Mouse (Mus musculus) lung, postnatal 36 days (tissue): ENCODE measurements around the gene Pon1.
"Not testable (repeated sequence)": the region's sequence is repeated elsewhere in the genome, so short reads cannot be mapped to it uniquely, and the experiment has no call there.

Experiments
- DNase-seq: peaks from one replicate; pipeline ENCODE4 v3.0.0; 2022; ENCODE audit warnings: mixed read lengths

Pon1 gene

GRCm38 (mm10) chr6:5193693-5194092 lies at the start of gene Pon1:
Gene Pon1, minus strand, starts transcription at chr6:5193946.
- DNase-seq = peak; percentile 61

DNA sequence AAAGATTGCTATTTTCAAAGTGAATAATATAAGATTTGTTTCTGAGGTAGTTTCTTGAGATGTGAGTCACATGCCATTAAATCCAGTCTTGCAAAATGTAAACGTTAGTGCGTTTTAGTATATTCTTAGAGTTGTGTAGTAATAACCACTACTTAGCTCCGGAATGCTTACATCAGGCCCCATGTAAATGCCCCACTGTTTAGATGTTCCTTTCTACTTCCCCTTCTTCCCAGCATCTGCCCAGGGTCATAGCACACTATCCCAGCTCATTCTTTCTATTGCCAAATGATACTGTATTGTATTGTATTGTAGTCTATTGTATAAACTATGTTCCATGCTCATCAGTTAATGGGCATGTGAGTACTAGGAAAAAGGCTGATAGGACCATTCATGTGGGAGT lies 45.1 kb upstream of the Pon1 start:
- DNase-seq = no peak

GRCm38 (mm10) chr6:5237510-5237909 lies 43.8 kb upstream of the Pon1 start:
- peak; percentile 82 for DNase-seq

DNA sequence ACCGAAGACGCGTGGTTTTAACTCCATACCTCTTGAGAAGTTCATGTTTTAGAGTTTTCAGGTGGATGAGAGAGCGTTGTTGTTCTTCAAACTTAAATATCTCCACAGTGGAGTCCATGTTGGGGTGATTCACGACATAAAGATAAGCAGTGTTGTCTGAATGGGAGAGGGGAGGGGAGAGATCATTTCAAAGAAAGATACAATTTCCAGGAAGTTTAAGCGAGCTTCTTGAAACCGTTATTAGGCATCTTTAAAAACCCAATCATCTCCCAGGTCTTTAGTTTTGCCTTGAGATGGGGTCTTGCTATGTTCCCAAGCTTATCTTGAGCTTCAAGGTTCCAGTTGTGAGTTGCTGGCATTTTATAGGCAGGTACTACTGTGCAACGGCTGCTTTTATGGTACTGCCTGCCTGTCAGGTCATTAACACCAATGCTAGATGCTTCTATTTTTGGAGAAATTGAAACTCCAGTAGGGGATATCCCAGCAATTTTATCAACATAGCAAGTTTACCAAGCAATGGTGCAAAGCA lies 43.2 kb upstream of the Pon1 start:
- DNase-seq = no peak

DNA sequence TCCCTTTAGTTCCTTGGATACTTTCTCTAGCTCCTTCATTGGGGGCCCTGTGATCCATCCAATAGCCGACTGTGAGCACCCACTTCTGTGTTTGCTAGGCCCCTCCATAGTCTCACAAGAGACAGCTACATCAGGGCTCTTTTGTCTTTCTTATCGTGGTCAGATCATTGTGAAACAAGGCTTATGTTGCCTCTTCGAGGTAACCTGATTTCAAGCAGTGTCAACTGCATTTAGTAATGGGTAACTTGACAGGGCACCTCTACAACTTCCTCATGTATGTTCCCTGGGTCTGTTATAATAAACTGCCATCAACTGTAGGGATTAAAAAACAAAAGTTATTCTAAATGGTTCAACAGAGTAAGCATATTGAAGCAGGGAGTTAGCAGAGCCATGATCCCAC lies 40.8 kb upstream of the Pon1 start:
- DNase-seq = no peak

GRCm38 (mm10) chr6:5233812-5234211 lies 40.1 kb upstream of the Pon1 start:
- peak; percentile 65 for DNase-seq

- DNase-seq = peak; percentile 39
Measured at GRCm38 (mm10) chr6:5232022-5232421, 38.3 kb upstream of the Pon1 start.

DNA sequence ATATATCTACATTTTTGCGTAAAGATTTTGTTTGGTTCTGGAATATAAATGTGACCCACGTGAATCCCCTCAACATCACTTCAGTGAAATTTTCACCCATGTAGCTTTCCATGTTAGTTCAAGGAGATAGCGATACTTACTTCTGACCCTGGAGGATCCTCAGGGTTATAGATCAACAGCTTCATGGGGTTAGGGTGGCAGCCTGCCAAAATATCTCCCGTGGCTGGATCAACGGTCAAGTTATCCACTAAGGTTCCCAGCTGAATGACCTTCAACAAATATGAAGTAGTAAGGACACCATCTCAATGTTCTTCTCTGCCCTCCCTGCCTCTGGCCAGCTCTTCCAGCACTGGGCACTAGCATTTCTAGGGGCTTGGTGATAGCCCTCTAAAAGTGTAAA lies 36.5 kb upstream of the Pon1 start:
- DNase-seq = no peak

DNA sequence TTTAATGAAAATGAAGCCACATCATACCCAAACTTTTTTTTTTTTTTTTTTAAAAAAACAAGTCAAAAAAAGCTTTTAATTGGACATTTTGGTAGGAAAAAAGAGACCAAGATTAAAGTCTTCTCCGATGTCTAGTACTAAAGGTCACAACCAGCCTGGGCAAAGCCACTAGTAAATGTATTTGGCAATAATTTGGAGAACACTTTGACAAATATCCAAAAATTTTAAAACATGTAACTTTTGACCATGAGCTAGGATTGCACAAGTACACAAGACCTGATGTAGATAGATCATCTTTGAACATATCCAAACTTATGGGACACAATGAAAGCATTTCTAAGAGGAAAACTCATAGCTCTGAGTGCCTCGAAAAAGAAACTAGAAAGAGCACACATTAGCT lies 29.8 kb upstream of the Pon1 start:
- DNase-seq = not testable (repeated sequence)

DNA sequence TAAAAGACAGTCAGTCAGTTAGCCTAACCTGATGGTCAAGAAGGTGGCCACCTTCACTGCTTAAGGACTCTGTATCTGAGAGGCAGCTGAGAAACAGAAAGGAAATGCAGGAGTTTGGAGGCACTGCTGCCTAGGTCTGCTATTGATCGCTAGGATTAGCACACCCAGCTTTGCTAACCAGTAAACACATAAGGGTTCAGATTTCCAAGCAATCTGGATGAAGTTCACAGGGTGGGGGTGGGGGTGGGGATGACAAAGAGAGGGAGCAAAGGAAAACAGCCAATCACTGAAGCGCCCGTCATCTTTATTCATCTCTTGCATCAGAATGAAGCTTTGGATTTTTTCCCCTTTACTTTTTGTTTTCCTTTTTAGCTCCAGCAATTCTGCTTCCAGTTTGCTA lies 28.3 kb upstream of the Pon1 start:
- DNase-seq = no peak

DNA sequence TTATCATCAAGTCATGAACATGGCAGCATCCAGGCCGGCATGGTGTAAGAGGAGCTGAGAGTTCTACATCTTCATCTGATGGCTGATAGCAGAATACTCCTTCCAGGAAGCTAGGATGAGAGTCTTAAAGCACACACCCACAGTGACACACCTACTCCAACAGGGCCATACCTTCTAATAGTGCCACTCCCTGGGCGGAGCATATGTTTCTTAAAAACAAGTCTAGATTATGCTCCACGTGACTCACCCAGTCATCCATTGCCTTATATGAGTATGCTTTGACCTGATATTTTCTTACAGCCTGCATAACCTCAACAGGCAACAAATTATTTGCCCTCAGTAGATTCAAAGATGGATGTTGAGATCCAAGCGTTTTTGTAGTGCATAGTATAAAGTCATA lies 24.4 kb upstream of the Pon1 start:
- DNase-seq = no peak

DNA sequence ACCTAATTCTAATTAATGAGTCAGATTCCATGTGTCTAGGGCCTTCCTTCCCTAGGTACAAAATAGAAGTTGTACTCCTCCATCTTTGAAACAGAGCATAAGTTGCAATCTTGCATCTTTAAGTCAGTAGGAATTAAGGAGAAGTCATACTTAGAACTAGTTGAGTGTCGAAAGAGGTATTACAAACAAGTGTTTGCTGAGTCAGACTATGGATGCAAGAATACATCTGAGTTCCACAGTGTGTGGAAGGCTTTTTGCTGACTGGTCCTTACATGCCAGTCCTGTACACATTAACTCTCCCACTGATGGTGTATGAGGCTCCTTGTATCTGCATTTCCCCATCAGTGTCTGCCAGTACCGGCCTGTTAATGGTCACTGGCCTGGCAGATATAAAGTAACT lies 14.1 kb upstream of the Pon1 start:
- peak; percentile 41 for DNase-seq

DNA sequence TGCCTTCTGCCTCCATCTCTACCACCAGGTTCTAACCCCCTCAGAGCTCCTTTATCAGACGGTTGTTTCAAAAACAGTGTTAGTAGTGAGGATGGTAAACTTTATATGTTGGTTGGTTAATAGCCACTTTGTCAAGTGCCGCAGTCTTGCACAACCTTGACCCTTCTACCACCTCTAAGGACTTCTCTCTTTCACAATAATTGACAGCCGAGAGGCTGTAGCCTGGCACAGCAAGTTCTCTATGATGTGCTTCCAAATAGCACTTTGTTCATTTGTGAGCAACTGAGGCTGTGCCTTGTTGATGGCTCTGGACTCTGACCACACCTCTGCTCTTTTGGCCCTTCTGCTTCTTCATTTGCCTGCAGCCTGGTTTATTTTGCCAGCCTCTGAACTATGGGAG lies 6.2 kb upstream of the Pon1 start:
- DNase-seq = peak; percentile 77

GRCm38 (mm10) chr6:5199376-5199905 lies 5.7 kb upstream of the Pon1 start:
- no peak for DNase-seq

- DNase-seq = peak; percentile 44
Measured at GRCm38 (mm10) chr6:5198590-5198989, 4.8 kb upstream of the Pon1 start.

DNA sequence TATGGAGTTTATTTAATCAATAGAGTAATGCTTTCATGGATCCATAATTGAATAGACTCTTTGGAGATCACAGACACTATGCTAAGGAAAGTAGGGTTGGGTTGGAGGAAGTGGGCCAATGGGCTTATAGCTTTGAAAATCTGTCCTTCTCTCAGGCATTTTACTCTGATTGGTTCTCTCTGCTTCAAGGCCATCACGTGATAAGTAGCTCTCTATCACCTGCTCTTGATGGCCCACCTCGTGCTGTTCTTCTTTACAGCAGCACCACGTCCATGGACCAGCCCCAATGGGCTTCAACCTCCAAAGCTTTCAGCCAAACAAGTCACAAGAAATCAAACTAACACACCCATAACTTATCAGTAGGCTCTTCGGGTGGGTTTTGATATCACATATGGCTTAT lies 3.0 kb downstream of the Pon1 start:
- DNase-seq = no peak

DNA sequence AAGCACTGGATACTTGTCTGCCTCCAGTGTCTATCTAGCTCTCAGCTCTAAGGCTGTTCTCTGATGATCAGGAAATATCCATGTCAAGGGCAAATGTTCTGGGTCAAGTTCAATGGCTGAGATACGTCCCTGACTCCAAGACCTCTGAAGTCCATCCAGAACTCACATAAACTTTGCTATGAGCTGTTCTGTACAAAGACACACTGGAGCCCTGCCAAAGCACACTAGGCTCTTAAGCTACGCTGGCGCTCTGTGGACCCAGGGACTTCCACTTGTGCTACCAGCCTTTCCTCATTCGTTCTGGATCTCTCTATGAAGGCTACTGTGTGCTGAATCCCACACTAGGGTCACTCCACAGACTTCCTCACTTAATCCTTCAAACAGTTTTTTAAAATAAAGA lies 4.2 kb downstream of the Pon1 start:
- DNase-seq = peak; percentile 85

- DNase-seq = no peak
Measured at GRCm38 (mm10) chr6:5188938-5189337, 4.8 kb downstream of the Pon1 start.

DNA sequence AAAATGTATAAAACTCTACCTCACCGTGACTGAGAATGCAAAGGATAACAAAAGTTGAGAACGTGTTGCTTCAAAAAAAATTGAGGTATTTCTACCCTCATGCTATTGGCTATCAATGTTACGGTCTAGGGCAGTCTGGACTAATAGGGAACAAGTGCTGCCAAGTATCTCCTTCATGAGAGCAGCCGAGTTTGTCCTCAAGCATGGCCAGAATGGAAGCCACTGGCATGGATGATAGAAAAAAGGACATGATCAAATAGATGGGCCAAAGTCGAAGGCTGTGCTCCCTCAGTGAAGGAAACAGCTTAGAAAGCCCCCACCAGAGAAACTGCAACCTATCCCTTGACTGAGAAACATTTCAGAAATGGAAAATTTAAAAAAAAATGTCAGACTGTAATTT lies 5.7 kb downstream of the Pon1 start:
- DNase-seq = no peak

GRCm38 (mm10) chr6:5187586-5187985 lies 6.2 kb downstream of the Pon1 start:
- no peak for DNase-seq

DNA sequence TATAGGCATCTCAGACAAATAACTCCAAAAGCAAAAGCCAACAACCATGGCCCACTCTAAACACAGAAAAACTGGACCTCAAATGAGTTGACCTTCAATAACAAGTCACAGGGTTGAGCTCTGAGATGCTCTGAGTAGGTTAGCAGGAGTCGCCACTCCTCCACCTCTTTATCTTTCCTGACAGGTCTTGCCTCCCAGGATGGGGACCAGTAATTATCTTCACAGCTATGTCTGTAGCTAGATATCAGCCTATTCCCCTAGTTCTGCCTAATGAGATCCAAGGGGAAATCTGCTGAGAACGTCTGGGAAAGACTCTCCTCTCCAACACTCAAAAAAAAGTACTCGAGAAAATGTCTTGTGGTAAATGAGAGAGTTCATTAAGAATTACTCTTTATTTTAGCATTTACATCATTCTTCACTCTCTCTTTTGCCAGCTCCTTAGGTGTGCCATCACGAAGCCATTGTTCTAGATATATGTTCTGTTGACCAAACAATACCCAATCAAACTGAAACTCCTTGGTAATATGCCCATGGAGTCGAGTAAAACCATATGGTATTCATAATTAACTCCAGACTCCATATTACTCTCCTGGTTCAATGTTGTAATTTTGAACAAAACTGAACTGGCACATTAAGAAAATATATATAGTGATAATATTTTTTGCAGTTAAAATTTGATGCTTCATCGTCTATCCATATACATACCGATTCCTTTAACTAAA lies 7.4 kb downstream of the Pon1 start:
- DNase-seq = no peak

- no peak for DNase-seq
Measured at GRCm38 (mm10) chr6:5180645-5181044, 13.1 kb downstream of the Pon1 start.

DNA sequence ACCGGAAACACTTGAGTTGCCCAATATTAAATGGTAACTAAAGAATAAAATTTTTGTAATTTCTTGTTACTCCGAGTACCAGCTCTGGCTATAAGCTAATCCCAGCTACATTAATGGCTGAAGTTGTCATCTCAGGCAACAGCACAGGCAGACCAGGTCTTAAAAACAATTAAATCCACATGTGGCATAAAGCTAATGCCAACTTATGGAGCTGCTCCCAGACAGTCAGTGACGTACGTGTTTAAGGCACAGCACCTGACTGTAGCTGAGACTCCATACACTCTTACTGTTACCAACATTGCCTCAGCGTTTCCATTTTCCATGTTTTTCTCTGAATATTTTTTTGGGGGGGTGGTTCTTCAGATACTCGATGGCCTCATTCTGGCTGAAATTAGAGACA lies 14.6 kb downstream of the Pon1 start:
- no peak for DNase-seq

DNA sequence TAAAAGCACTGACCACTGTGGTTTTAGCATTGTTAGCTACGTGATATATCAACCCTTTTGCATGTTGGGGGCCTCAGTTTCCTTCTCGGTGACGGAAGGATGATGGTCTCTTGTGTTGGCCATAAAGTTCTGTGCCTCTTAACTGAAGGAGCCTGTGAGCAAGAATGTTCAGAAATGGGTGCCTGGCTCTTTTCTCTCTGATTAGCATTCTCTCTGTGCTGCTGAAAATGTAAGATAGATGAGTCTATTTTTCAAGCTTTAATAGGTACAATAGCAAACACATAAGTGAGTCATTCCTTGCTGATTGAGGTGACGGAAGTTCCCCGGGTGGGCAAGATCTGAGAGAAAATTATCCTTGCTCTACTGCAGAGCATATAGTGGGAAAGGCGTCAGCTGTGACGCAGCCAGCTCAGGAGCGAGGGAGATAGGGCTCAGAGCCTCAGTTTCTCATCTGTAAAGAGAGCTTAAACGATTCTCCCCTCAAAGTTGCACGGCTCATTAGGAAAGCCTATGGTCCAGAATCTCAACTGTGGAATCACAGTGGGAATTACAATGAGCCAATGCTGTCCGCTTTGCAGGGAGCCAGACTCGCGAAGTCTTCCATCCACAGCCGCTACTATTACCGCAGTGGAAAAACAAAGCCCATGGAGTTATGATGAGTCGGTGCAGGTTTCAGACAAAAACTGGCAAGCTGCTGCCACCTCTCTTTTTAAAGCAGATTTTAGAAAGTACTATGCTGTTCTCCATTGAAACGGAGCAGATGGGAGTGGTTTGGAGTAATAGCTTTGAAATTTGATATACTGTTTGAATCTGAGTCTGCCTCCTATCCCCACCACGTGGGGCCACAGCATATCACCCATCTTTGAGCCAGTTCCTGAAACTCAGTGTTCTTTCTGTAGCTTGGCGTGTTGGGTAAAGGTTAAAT lies 15.5 kb downstream of the Pon1 start:
- DNase-seq = no peak
